Mouse (Mus musculus) megakaryocyte, embryonic 14.5 days (primary cell): ENCODE data around the gene Dtx3l. TPM values are rescaled to one million over a fixed set of nuclear protein-coding genes. Genes with fewer than 3 reads are reported as not detected.
"Not testable (repeated sequence)": the region's sequence is repeated elsewhere in the genome, so short reads cannot be mapped to it uniquely, and the experiment has no call there.

Experiments
- H3K27me3 ChIP-seq: replicated peaks from 2 replicates; pipeline ENCODE3; 2012; ENCODE audit warnings: inconsistent platforms
- H3K36me3 ChIP-seq: replicated peaks from 2 replicates; pipeline ENCODE3; 2012; ENCODE audit warnings: low read length, inconsistent platforms, mixed read lengths
- H3K4me1 ChIP-seq: 2 replicates; pipeline ENCODE4 v1.6.1; 2012; ENCODE audit warnings: inconsistent platforms
- H3K4me3 ChIP-seq: replicated peaks from 2 replicates; pipeline ENCODE3; 2012; ENCODE audit warnings: moderate library complexity, mild to moderate bottlenecking, inconsistent platforms
- H3K9me3 ChIP-seq: 2 replicates; pipeline ENCODE4 v1.6.1; 2012; ENCODE audit warnings: inconsistent platforms
- FLI1 ChIP-seq: IDR thresholded peaks from 2 replicates; pipeline ENCODE4 v1.6.1; 2012; ENCODE audit warnings: low read length, inconsistent platforms, mixed read lengths
- GATA1 ChIP-seq: IDR thresholded peaks from 3 replicates; pipeline ENCODE4 v1.6.1; 2012; ENCODE audit warnings: mixed read lengths, low read length, inconsistent platforms, borderline replicate concordance
- polyA plus RNA-seq: library from polyadenylated mRNA; stranded (reverse); fragments of >175 nt; gene quantifications from 2 replicates; pipeline ENCODE4 v1.2.3, GENCODE M21; 2012; ENCODE audit warnings: low replicate concordance; ENCODE audit not compliant: insufficient read depth

Gene Dtx3l
- polyA plus RNA-seq = 0.40 and 1.3 TPM in 2 replicates

DNA sequence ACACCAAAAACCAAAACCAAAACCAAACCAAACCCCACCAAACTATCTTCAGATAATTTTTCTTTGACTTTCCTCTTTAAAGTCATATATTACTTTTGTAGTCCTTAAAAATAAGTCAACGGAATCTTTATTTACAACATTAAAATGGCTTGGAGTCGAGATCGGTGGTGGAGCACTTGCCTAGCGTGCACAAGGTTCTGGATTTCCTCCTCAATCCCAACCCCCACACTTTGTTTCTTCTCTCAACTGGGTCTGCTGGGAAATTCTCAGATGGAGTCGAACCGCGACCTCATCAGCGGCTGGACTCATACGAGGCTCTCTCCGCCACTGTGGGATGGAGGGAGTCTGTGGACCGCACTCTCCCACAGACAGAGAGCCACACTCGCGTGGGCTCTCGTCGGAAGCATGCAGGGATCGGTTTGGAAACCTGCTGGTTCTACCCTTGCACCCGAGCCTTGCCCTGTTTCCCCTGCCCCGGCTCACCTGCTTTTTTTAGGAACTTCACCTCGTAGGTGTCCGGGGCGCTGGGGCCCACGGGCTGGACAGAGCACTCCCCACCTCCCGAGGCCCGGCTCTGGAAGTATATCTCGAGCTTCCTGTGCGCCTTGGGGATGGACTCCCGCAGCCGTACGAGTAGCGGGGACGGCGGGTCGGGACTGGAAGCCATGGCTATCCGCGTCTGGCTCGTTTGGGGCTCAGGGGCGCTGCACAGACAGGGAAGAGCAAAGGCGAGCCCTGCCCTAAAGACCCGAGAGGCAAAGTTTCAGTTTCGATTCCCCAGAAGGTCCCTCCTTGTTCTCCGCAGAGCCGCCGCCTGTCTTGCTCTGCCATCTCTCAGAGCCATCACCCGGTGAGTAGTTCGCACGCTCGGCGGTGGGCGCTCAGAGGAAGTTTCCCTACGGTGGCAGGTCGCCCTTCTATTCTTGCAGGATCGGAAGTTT is at the start of gene Dtx3l, which contains the start of gene Parp9:
TSS of gene Dtx3l (minus strand) at position 941 of the 941 bp plus-strand sequence.
TSS of gene Parp9 (plus strand) at position 260 of the 941 bp plus-strand sequence.
- Histone ChIP-seq H3K36me3 (peaks cover 62% of the 10 kb centered on the region), H3K4me1 (peaks cover 30% of the 10 kb centered on the region), H3K27me3 (no peaks in the 10 kb centered on the region), H3K4me3 (peak within 1 kb of the TSS; percentile 98), H3K9me3 (no peaks in the 10 kb centered on the region)
- TF ChIP-seq GATA1 (no peak), FLI1 (no peak)

DNA sequence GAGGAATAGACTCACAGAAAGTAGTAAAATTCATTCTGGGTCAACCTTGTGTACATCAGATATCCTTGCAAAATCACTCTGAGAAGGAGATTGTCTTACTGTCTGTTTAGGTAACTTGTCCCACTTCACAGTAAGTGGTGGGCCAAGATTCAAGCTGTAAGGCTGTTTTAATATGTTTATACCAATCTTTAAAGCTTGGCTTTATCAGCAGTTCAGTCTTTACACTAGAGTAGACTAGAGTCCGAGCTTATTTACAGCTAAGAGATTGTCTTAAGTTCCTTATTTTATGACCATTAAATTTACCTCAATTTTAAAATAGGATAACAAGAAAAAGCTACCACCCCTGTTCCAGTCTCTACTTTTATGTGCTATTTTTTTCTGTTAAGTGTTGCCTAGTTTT is 49.0 kb upstream of the Dtx3l start:
- peaks cover 8% of the 10 kb centered on the region for H3K36me3 ChIP-seq
- no peaks in the 10 kb centered on the region for H3K9me3 ChIP-seq
- no peak for TF ChIP-seq GATA1
- TF ChIP-seq FLI1 = no peak
- H3K4me1 ChIP-seq = peaks cover 59% of the 10 kb centered on the region
- no peaks in the 10 kb centered on the region for H3K27me3 ChIP-seq
- H3K4me3 ChIP-seq = peak overlapping the region; percentile 74

DNA sequence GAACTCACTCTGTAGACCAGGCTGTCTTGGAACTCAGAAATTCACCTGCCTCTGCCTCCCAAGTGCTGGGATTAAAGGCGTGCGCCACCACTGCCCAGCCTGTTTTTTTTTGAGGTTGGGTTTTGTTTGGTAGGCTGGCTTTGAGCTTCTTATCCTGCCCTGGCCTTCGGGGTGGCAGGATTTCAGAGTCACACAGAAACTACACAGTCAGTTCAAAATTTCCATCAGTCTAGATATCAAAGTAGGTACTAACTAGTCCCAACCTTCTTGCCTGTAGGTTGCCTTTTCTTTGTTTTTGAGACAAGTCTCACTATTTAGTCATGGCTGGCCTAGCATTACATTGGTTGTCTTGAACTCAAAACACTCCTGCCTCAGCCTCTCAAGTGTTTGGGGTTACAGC is 45.5 kb upstream of the Dtx3l start:
- H3K4me1 ChIP-seq = peaks cover 56% of the 10 kb centered on the region
- H3K4me3 ChIP-seq = peak overlapping the region; percentile 86
- H3K36me3 ChIP-seq = peaks cover 1% of the 10 kb centered on the region
- H3K9me3 ChIP-seq = no peaks in the 10 kb centered on the region
- no peaks in the 10 kb centered on the region for H3K27me3 ChIP-seq
- TF ChIP-seq GATA1 = no peak

DNA sequence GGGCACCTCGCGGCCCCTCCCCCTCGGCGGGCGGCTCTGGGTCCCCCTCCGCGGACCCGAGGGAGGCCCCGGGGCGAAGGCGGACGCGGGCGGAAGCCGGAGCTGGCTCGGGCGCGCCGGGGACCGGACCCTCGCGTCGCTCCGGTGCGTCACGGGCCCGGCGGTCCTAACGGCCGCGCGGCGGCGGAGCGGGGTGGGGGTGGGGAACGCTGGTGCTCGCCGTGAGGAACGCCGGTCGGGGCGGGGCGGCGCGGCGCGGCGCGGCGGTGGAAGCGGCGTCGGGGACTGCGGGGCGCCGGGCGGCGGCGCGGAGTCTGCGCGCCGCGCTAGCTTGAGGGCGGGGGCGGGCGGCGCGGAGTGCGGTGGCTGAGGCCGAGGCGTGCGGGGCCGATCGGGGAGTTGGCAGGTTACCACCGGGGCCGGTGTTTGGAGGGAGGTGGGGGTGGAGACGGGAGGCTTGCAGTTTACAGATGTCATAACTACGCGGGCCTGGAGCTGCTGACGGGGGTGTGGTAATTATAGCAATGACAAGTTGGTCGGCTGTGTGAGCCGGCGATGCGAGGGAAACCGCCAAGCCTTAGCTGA is 44.7 kb upstream of the Dtx3l start:
- H3K27me3 ChIP-seq = no peaks in the 10 kb centered on the region
- H3K4me3 ChIP-seq = peak overlapping the region; percentile 95
- peaks cover 50% of the 10 kb centered on the region for H3K4me1 ChIP-seq
- TF ChIP-seq GATA1 (no peak), FLI1 (no peak)
- H3K9me3 ChIP-seq = no peaks in the 10 kb centered on the region
- H3K36me3 ChIP-seq = no peaks in the 10 kb centered on the region

DNA sequence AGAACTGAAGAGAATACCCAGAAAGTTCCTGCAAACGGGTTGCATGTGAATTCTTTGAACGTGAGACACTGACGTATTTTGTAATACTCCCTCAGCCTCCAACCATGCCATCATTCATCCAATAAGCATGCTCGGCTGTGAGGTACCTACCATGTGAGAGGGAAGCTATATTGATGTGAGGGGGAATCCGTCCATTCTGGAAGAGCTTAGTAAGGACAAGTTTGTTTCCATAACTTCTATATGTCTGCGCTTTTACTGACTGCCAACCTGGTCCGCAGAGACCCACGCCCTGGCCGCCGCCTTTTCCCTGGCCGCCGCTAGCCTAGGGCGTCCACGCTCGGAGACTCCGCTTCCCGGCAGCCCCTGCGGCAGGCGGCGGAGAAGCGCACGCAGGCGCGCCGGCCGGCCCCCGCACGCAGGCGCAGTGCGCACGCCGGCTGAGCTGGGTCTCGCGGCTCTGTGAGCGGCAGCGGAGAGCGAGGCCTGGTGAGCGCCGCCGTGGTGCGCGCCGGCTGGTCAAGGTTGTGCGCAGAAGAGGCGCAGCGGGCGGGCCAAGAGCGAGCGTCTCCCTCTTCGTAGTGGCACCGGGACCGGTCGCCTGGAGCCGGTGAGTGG is 44.1 kb upstream of the Dtx3l start:
- no peaks in the 10 kb centered on the region for H3K36me3 ChIP-seq
- TF ChIP-seq GATA1 (no peak), FLI1 (no peak)
- H3K4me3 ChIP-seq = peak overlapping the region; percentile 95
- H3K4me1 ChIP-seq = peaks cover 44% of the 10 kb centered on the region
- H3K9me3 ChIP-seq = no peaks in the 10 kb centered on the region
- no peaks in the 10 kb centered on the region for H3K27me3 ChIP-seq

DNA sequence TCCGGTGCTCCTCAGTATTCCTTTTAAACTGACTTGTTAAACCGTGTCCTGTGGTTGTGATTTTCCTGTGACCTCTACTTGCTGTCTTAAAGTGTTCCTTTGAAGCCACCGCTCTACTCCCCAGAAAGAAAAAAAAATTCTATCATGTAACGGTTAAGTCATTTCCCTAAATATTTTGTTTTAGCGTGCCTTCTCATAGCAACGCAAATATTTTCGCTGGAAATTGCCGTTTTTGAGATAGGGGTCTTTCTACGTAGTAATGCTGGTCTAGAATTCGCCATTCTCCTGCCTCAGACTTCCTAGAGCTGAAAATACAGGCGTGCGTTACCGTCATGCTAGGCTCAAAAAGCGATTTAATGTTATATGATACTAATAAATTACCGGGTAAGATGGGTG is 43.6 kb upstream of the Dtx3l start:
- no peaks in the 10 kb centered on the region for H3K27me3 ChIP-seq
- H3K9me3 ChIP-seq = no peaks in the 10 kb centered on the region

DNA sequence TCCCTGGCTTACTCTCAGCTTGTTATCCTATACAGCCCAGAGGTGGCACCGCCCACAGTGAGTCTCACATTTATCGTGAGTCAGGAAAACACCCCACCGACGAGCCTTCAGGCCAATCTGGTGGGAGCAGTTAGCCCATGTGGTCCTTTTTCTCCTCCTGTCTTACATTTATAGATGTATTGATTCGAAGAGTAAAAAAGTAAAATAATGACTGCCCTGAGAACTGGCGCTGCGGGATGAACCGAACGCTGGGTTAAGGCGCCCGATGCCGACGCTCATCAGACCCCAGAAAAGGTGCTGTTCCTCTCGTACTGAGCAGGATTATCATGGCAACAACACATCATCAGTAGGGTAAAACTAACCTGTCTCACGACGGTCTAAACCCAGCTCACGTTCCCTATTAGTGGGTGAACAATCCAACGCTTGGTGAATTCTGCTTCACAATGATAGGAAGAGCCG is 42.4 kb upstream of the Dtx3l start:
- H3K27me3 ChIP-seq = no peaks in the 10 kb centered on the region
- H3K9me3 ChIP-seq = no peaks in the 10 kb centered on the region
- H3K4me1 ChIP-seq = peaks cover 28% of the 10 kb centered on the region
- no peaks in the 10 kb centered on the region for H3K36me3 ChIP-seq
- TF ChIP-seq FLI1 (no peak), GATA1 (no peak)
- H3K4me3 ChIP-seq = no peak overlapping the region

More for the DNA sequence above, 43.6 kb upstream of the Dtx3l start:
- Histone ChIP-seq H3K36me3 (no peaks in the 10 kb centered on the region), H3K4me1 (peaks cover 39% of the 10 kb centered on the region), H3K4me3 (peak overlapping the region; percentile 95)
- TF ChIP-seq FLI1 = no peak
- TF ChIP-seq GATA1 = no peak

DNA sequence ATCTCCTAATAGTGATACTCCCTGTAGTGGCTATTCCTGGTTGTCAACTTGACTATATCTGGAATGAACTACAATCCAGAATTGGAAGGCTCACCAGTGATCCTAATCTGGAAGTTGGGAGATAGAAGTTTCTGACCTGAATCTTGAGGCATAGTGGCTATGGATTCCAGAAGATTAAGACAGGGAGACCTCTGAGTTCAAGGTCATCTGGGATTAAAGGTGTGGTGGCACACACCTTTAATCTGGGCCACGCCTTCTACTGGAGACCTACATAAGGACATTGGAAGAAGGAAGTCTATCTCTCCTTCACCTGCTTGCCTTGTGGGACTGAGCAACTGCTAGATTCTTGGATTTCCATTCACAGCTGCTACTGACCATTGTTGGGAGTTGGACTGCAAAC is 39.5 kb upstream of the Dtx3l start, which contains the start of gene Kpna1:
TSS of gene Kpna1 (plus strand) at position 301 of the 400 bp plus-strand sequence.
- H3K36me3 ChIP-seq = not testable (repeated sequence)

DNA sequence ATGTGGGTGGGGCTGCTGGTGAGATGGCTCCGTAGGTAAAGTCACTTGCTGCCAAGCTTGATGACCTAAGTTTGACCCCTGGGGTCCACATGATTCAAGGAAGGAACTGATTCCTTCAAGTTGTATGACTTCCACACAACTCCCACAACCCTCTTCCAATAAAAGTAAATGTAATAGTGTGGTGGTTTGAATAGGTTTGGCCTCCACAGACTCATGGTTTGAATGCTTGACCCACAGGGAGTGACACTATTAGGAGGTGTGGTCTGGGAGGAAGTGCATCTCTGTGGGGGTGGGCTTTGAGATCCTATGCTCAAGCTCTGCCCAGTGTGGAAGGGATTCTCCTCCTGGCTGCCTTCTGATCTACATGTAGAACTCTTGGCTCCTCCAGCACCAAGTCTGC is 35.1 kb upstream of the Dtx3l start:
- Histone ChIP-seq H3K36me3 (peaks cover 46% of the 10 kb centered on the region), H3K4me3 (no peak overlapping the region), H3K4me1 (no peaks in the 10 kb centered on the region), H3K27me3 (no peaks in the 10 kb centered on the region), H3K9me3 (no peaks in the 10 kb centered on the region)
- no peak for TF ChIP-seq GATA1

More for the DNA sequence above, 39.5 kb upstream of the Dtx3l start, which contains the start of gene Kpna1:
- not testable (repeated sequence) for H3K27me3 ChIP-seq, H3K9me3 ChIP-seq, H3K4me1 ChIP-seq, H3K4me3 ChIP-seq
